Mouse (Mus musculus) embryonic facial prominence, embryonic 15.5 days (tissue): ENCODE measurements around the gene Schip1. TPM values are rescaled to one million over a fixed set of nuclear protein-coding genes. Genes with fewer than 3 reads are reported as not detected.

ENCODE experiments used
- ATAC-seq: fragments of 200-750 bp; cut with Nextera tagmentation; 2 replicates; pipeline ENCODE4 v1.8.0; 2017; ENCODE audit warnings: low read depth, moderate TSS enrichment; ENCODE audit not compliant: insufficient number of reproducible peaks, low FRiP score, low TSS enrichment
- H3K27ac ChIP-seq: fragments of 300-500 bp; sonication (generic); replicated peaks from 2 replicates; pipeline ENCODE4 v1.5.1; 2015; ENCODE audit warnings: mild to moderate bottlenecking, inconsistent platforms
- H3K27me3 ChIP-seq: fragments of 300-500 bp; sonication (generic); 2 replicates; pipeline ENCODE4 v1.6.1; 2015; ENCODE audit warnings: inconsistent platforms
- H3K36me3 ChIP-seq: fragments of 300-500 bp; sonication (generic); 2 replicates; pipeline ENCODE4 v1.6.1; 2015; ENCODE audit warnings: mild to moderate bottlenecking, inconsistent platforms
- H3K4me1 ChIP-seq: fragments of 300-500 bp; sonication (generic); 2 replicates; pipeline ENCODE4 v1.6.1; 2015; ENCODE audit warnings: inconsistent platforms
- H3K4me2 ChIP-seq: fragments of 300-500 bp; sonication (generic); replicated peaks from 2 replicates; pipeline ENCODE4 v1.6.1; 2015; ENCODE audit warnings: mild to moderate bottlenecking, inconsistent platforms
- H3K4me3 ChIP-seq: fragments of 300-500 bp; sonication (generic); replicated peaks from 2 replicates; pipeline ENCODE4 v1.5.1; 2015; ENCODE audit warnings: mild to moderate bottlenecking, inconsistent platforms
- H3K9ac ChIP-seq: fragments of 300-500 bp; sonication (generic); 2 replicates; pipeline ENCODE4 v1.6.1; 2015; ENCODE audit warnings: inconsistent platforms
- H3K9me3 ChIP-seq: fragments of 300-500 bp; sonication (generic); replicated peaks from 2 replicates; pipeline ENCODE4 v1.6.1; 2016; ENCODE audit warnings: inconsistent platforms
- WGBS: fragments of 180-500 bp; shearing (Covaris S2); methylation state at CpG from one replicate; pipeline ENCODE4 v1.1.7; 2015; 5-methylcytosine and 5-hydroxymethylcytosine counted together
- polyA plus RNA-seq: library from polyadenylated mRNA; unstranded; fragments of >200 nt; fragmentation: Nextera tagmentation; extraction: Ambion mirVana; gene quantifications from 2 replicates; pipeline ENCODE4 v1.2.1, GENCODE M21; 2015

Schip1 gene
- polyA plus RNA-seq, 1 experiment from 2014 or later, result 30.9 TPM

GRCm38 (mm10) chr3:68657589-68658245 is 593.1 kb downstream of the Schip1 start:
- WGBS, result 30% methylated on average over 9 of the region's 9 CpGs

GRCm38 (mm10) chr3:68659996-68660395 is 595.4 kb downstream of the Schip1 start:
- 95% methylated on average over 6 of the region's 6 CpGs for WGBS
- H3K9me3 ChIP-seq, result no peaks in the 10 kb centered on the region
- no peak for ATAC-seq

More at GRCm38 (mm10) chr3:68657589-68658245, 593.1 kb downstream of the Schip1 start:
- Histone ChIP-seq H3K4me2 (no peak overlapping the region), H3K4me3 (no peak overlapping the region), H3K9ac (no peak overlapping the region), H3K4me1 (no peaks in the 10 kb centered on the region), H3K27ac (no peak overlapping the region), H3K27me3 (no peaks in the 10 kb centered on the region), H3K36me3 (no peaks in the 10 kb centered on the region), H3K9me3 (no peaks in the 10 kb centered on the region)
- no peak for ATAC-seq

GRCm38 (mm10) chr3:68660538-68660937 is 595.9 kb downstream of the Schip1 start:
- no peak overlapping the region for H3K9ac ChIP-seq
- H3K4me1 ChIP-seq, result no peaks in the 10 kb centered on the region
- ATAC-seq, result no peak
- no peak overlapping the region for H3K4me3 ChIP-seq
- H3K4me2 ChIP-seq, result no peak overlapping the region
- no peaks in the 10 kb centered on the region for H3K27me3 ChIP-seq
- WGBS, result 80% methylated on average over 4 of the region's 4 CpGs
- H3K27ac ChIP-seq, result no peak overlapping the region
- H3K9me3 ChIP-seq, result no peaks in the 10 kb centered on the region
- no peaks in the 10 kb centered on the region for H3K36me3 ChIP-seq

More at GRCm38 (mm10) chr3:68659996-68660395, 595.4 kb downstream of the Schip1 start:
- Histone ChIP-seq H3K4me3 (no peak overlapping the region), H3K27ac (no peak overlapping the region), H3K4me1 (no peaks in the 10 kb centered on the region), H3K27me3 (no peaks in the 10 kb centered on the region), H3K4me2 (no peak overlapping the region), H3K9ac (no peak overlapping the region), H3K36me3 (no peaks in the 10 kb centered on the region)

GRCm38 (mm10) chr3:68662386-68662785 is 597.8 kb downstream of the Schip1 start:
- WGBS, result 78% methylated on average over 5 of the region's 5 CpGs
- no peaks in the 10 kb centered on the region for H3K27me3 ChIP-seq
- H3K4me3 ChIP-seq, result no peak overlapping the region
- no peak for ATAC-seq
- H3K4me1 ChIP-seq, result no peaks in the 10 kb centered on the region
- H3K4me2 ChIP-seq, result no peak overlapping the region
- no peaks in the 10 kb centered on the region for H3K36me3 ChIP-seq
- no peak overlapping the region for H3K27ac ChIP-seq
- no peak overlapping the region for H3K9ac ChIP-seq
- no peaks in the 10 kb centered on the region for H3K9me3 ChIP-seq

- H3K4me1 ChIP-seq, result no peaks in the 10 kb centered on the region
- H3K27ac ChIP-seq, result no peak overlapping the region
- H3K4me2 ChIP-seq, result no peak overlapping the region
- no peaks in the 10 kb centered on the region for H3K9me3 ChIP-seq
- ATAC-seq, result no peak
- no peak overlapping the region for H3K9ac ChIP-seq
- WGBS, result 67% methylated on average over 6 of the region's 6 CpGs
- H3K4me3 ChIP-seq, result no peak overlapping the region
- no peaks in the 10 kb centered on the region for H3K36me3 ChIP-seq
- no peaks in the 10 kb centered on the region for H3K27me3 ChIP-seq
These were observed 599.7 kb downstream of the Schip1 start for GRCm38 (mm10) chr3:68664337-68664736.

- 88% methylated on average over 7 of the region's 7 CpGs for WGBS
- H3K27ac ChIP-seq, result no peak overlapping the region
- ATAC-seq, result no peak
- H3K4me1 ChIP-seq, result no peaks in the 10 kb centered on the region
- no peaks in the 10 kb centered on the region for H3K27me3 ChIP-seq
- no peak overlapping the region for H3K4me3 ChIP-seq
- H3K9me3 ChIP-seq, result no peaks in the 10 kb centered on the region
- H3K36me3 ChIP-seq, result no peaks in the 10 kb centered on the region
- no peak overlapping the region for H3K9ac ChIP-seq
- H3K4me2 ChIP-seq, result no peak overlapping the region
These were observed 601.8 kb downstream of the Schip1 start for GRCm38 (mm10) chr3:68666377-68666776.

- no peaks in the 10 kb centered on the region for H3K9me3 ChIP-seq
- no peak for ATAC-seq
- H3K27ac ChIP-seq, result no peak overlapping the region
- H3K27me3 ChIP-seq, result no peaks in the 10 kb centered on the region
- H3K4me3 ChIP-seq, result no peak overlapping the region
- no peak overlapping the region for H3K9ac ChIP-seq
- no peaks in the 10 kb centered on the region for H3K36me3 ChIP-seq
- WGBS, result 92% methylated on average over 1 of the region's 1 CpGs
- no peaks in the 10 kb centered on the region for H3K4me1 ChIP-seq
- no peak overlapping the region for H3K4me2 ChIP-seq
These were observed 603.2 kb downstream of the Schip1 start for GRCm38 (mm10) chr3:68667852-68668251.

GRCm38 (mm10) chr3:68669418-68669974 is 604.9 kb downstream of the Schip1 start:
- 73% methylated on average over 5 of the region's 5 CpGs for WGBS
- no peaks in the 10 kb centered on the region for H3K4me1 ChIP-seq
- no peaks in the 10 kb centered on the region for H3K9me3 ChIP-seq
- no peak for ATAC-seq
- no peak overlapping the region for H3K4me3 ChIP-seq
- H3K36me3 ChIP-seq, result no peaks in the 10 kb centered on the region
- no peak overlapping the region for H3K27ac ChIP-seq
- no peak overlapping the region for H3K9ac ChIP-seq
- H3K27me3 ChIP-seq, result no peaks in the 10 kb centered on the region
- no peak overlapping the region for H3K4me2 ChIP-seq

- ATAC-seq, result no peak
- Histone ChIP-seq H3K4me2 (no peak overlapping the region), H3K9ac (no peak overlapping the region), H3K27me3 (no peaks in the 10 kb centered on the region), H3K9me3 (no peaks in the 10 kb centered on the region), H3K4me3 (no peak overlapping the region), H3K4me1 (0 out of 2 replicates have a peak, but pooled peaks cover 8% of the 10 kb centered on the region), H3K27ac (no peak overlapping the region), H3K36me3 (no peaks in the 10 kb centered on the region)
- 63% methylated on average over 2 of the region's 2 CpGs for WGBS
These were observed 610.1 kb downstream of the Schip1 start for GRCm38 (mm10) chr3:68674721-68675120.

GRCm38 (mm10) chr3:68675216-68675835 is 610.7 kb downstream of the Schip1 start:
- no peak for ATAC-seq
- Histone ChIP-seq H3K4me3 (no peak overlapping the region), H3K4me1 (0 out of 2 replicates have a peak, but pooled peaks cover 8% of the 10 kb centered on the region), H3K9me3 (no peaks in the 10 kb centered on the region), H3K9ac (no peak overlapping the region), H3K27ac (no peak overlapping the region), H3K27me3 (no peaks in the 10 kb centered on the region), H3K36me3 (no peaks in the 10 kb centered on the region), H3K4me2 (no peak overlapping the region)
- WGBS, result 80% methylated on average over 12 of the region's 12 CpGs
